Mouse (Mus musculus) brain, adult 10 weeks (tissue): ENCODE results near the gene Slc10a4. TPM values are rescaled to one million over a fixed set of nuclear protein-coding genes. Genes with fewer than 3 reads are reported as not detected.

Experiments used
- polyA plus RNA-seq: library from polyadenylated mRNA; stranded (reverse); fragments of 350-450 nt; fragmentation: Illumina TruSeq; extraction: RNeasy Lipid Tissue Mini Kit (QIAGEN cat#74804); gene quantifications from one replicate; pipeline ENCODE4 v1.2.3, GENCODE M21; 2015; ENCODE audit warnings: low read depth, low replicate concordance

The Slc10a4 gene
- polyA plus RNA-seq, result 7.2 TPM

GRCm38 (mm10) chr5:73006784-73007581 is at the start of gene Slc10a4:
Gene Slc10a4, plus strand, starts transcription at chr5:73006883.

DNA sequence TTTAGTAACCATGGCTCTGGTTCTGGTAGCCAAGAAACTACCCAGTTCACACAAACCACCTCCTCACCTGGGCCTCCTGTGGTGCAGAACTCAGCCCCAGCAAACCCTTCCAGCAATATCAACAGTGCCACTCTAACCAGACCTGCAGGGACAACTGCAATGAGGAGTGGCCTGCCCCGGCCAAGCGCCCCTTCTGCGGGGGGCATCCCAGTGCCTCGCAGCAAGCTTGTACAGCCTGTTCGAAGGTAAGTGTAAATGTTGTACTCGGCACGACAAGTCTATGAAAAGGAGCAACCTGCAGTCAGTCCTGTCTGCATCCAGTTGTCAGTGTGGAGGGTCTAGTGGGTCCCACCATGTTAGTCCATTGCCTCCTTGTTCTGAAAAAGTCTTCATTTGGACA is 32.1 kb upstream of the Slc10a4 start, which contains the start of gene Gm10135:
Gene Gm10135 (minus strand): TSS at position 101 of the 400 bp plus-strand sequence.

Other genes starting within 250 kb of the Slc10a4 start
- 1.7 TPM for gene Tec, start 138.4 kb upstream of the Slc10a4 start, polyA plus RNA-seq
- gene Slain2, start 92.6 kb upstream of the Slc10a4 start, polyA plus RNA-seq, result 14.8 TPM
- gene Gm10135, start 32.2 kb upstream of the Slc10a4 start, polyA plus RNA-seq, result not detected
- gene Fryl, start 249.7 kb downstream of the Slc10a4 start, polyA plus RNA-seq, result 31.2 TPM